Mouse (Mus musculus) bone marrow macrophage, adult 2 months (primary cell): ENCODE data around the gene Usp10.

Source experiments
- CTCF ChIP-seq: IDR thresholded peaks from 2 replicates; pipeline ENCODE4 v1.5.1; 2012; ENCODE audit warnings: low read depth, mild to moderate bottlenecking, low read length, moderate library complexity
- POLR2A ChIP-seq: IDR thresholded peaks from 2 replicates; pipeline ENCODE4 v1.6.1; 2012; ENCODE audit warnings: mild to moderate bottlenecking, low read depth, low read length, borderline replicate concordance

GRCm38 (mm10) chr8:119943616-119944015, 33.5 kb downstream of the Usp10 start:
- no peak for TF ChIP-seq CTCF
- no peak for TF ChIP-seq POLR2A
